Mouse (Mus musculus): Measurements from ENCODE around the gene Lhcgr. TPM values are rescaled to one million over a fixed set of nuclear protein-coding genes. Genes with fewer than 3 reads are reported as not detected.
"Not testable (repeated sequence)": the region's sequence is repeated elsewhere in the genome, so short reads cannot be mapped to it uniquely, and the experiment has no call there.

Lhcgr gene
- 0.52 and 1.7 TPM in 2 replicates for polyA plus RNA-seq (2015; fragmentation: Nextera tagmentation; extraction: Ambion mirVana)

- ATAC-seq, result peak; percentile 56; the same call in 1 of the 2 replicates
- H3K4me3 ChIP-seq (ENCODE audit: low read depth, low read length), result peak within 1 kb of the TSS; percentile 15; the same call in 1 of the 2 replicates
- 26% methylated on average over 29 of the region's 31 CpGs for WGBS
- H3K27me3 ChIP-seq (ENCODE audit: control insufficient read depth, insufficient read depth, low read depth, low read length), result 0 out of 2 replicates have a peak, but pooled peaks cover 3% of the 10 kb centered on the region
- H3K27ac ChIP-seq (ENCODE audit: low read length), result no peak within 1 kb of the TSS
- no peaks in the 10 kb centered on the region for H3K36me3 ChIP-seq (ENCODE audit: control insufficient read depth, insufficient read depth, low read length)
- H3K9me3 ChIP-seq (replicated peaks; ENCODE audit: control insufficient read depth, low read length, poor library complexity, severe bottlenecking), result no peaks in the 10 kb centered on the region
- peak within 1 kb of the TSS; percentile 52 for H3K9ac ChIP-seq (ENCODE audit: low read depth, low read length)
- H3K4me1 ChIP-seq (ENCODE audit: control insufficient read depth, insufficient read depth, low read length), result peaks cover 13% of the 10 kb centered on the region
- H3K4me2 ChIP-seq (ENCODE audit: low read length), result peak within 1 kb of the TSS; percentile 44
Measured at GRCm38 (mm10) chr17:88791440-88792152, at the start of gene Lhcgr. Gene Lhcgr, minus strand, starts transcription at chr17:88791990.

DNA sequence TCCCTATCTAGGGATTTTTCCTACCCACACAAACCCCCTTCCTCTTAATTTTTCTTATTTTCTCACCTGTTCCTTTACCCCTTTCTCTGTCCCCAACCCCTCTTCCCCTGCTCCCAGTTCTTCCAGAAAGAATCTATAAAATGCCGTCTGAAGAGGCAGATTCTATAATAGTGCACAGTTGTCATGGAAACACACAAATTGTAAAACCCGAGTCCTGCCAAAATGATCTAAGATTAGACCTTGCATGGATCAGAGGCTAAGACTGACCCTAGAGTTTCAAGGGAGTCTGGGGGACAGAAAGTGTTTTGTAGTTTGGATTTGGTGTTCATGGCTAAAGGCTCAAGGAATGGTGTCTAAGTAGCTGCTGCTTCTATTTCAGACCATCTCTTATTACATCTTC, 25.8 kb upstream of the Lhcgr start:
- no peaks in the 10 kb centered on the region for H3K36me3 ChIP-seq (ENCODE audit: control insufficient read depth, insufficient read depth, low read length)
- H3K4me3 ChIP-seq (ENCODE audit: low read depth, low read length), result no peak overlapping the region
- WGBS, result 12% methylated on average over 2 of the region's 2 CpGs

DNA sequence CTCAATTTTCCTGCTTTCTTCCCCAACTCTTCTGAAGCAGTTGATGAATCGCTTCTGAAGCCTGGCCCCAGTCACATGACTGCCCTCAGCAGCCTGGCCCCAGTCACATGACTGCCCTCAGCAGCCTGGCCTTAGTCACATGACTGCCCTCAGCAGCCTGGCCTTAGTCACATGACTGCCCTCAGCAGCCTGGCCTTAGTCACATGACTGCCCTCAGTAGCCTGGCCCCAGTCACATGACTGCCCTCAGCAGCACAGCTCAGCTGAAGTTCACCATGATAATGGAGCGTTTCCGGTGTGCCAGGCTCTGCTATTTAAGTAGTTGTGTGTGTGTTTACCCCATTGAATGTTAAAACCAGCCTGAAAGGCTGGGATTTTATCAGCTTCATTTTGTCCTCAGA, 21.2 kb upstream of the Lhcgr start:
- 93% methylated on average over 3 of the region's 3 CpGs for WGBS
- H3K36me3 ChIP-seq (ENCODE audit: control insufficient read depth, insufficient read depth, low read length); H3K4me1 ChIP-seq (ENCODE audit: control insufficient read depth, insufficient read depth, low read length); H3K4me3 ChIP-seq (ENCODE audit: low read depth, low read length); H3K27me3 ChIP-seq (ENCODE audit: control insufficient read depth, insufficient read depth, low read depth, low read length); H3K4me2 ChIP-seq (ENCODE audit: low read length); H3K9me3 ChIP-seq (replicated peaks; ENCODE audit: control insufficient read depth, low read length, poor library complexity, severe bottlenecking); H3K27ac ChIP-seq (ENCODE audit: low read length); H3K9ac ChIP-seq (ENCODE audit: low read depth, low read length); ATAC-seq: not testable (repeated sequence)

More for the DNA sequence above, 25.8 kb upstream of the Lhcgr start:
- Histone ChIP-seq H3K9me3 (replicated peaks; ENCODE audit: control insufficient read depth, low read length, poor library complexity, severe bottlenecking) (no peaks in the 10 kb centered on the region), H3K4me2 (ENCODE audit: low read length) (no peak overlapping the region), H3K27me3 (ENCODE audit: control insufficient read depth, insufficient read depth, low read depth, low read length) (no peaks in the 10 kb centered on the region), H3K27ac (ENCODE audit: low read length) (no peak overlapping the region), H3K4me1 (ENCODE audit: control insufficient read depth, insufficient read depth, low read length) (peaks cover 4% of the 10 kb centered on the region), H3K9ac (ENCODE audit: low read depth, low read length) (no peak overlapping the region)
- ATAC-seq, result peak; percentile 71; the same call in 1 of the 2 replicates

GRCm38 (mm10) chr17:88810807-88811206, 19.0 kb upstream of the Lhcgr start:
- no peak for ATAC-seq
- Histone ChIP-seq H3K4me2 (ENCODE audit: low read length) (no peak overlapping the region), H3K27ac (ENCODE audit: low read length) (no peak overlapping the region), H3K27me3 (ENCODE audit: control insufficient read depth, insufficient read depth, low read depth, low read length) (no peaks in the 10 kb centered on the region), H3K4me3 (ENCODE audit: low read depth, low read length) (no peak overlapping the region), H3K4me1 (ENCODE audit: control insufficient read depth, insufficient read depth, low read length) (no peaks in the 10 kb centered on the region), H3K36me3 (ENCODE audit: control insufficient read depth, insufficient read depth, low read length) (no peaks in the 10 kb centered on the region), H3K9ac (ENCODE audit: low read depth, low read length) (no peak overlapping the region), H3K9me3 (replicated peaks; ENCODE audit: control insufficient read depth, low read length, poor library complexity, severe bottlenecking) (no peaks in the 10 kb centered on the region)
- 93% methylated on average over 5 of the region's 5 CpGs for WGBS

DNA sequence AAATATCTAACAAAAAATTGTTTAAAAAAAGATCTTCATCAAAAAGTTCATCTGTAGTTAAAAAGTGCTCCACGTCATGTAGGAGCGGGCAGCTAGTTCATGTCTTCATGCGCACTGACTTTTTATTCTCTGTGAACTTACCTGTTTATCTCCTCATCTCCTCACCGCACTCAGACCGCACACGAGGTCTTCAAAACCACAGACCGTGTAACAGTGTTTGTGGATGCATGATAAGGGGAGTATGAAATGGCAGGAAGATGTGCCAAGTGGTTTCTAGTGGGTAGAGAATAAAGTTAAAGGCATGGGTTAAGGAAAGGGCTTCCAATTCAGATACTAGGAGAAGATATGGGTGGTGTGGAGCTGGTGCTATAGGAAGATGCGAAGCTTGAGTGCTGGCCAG, 14.6 kb upstream of the Lhcgr start:
- Histone ChIP-seq H3K4me2 (ENCODE audit: low read length) (no peak overlapping the region), H3K9ac (ENCODE audit: low read depth, low read length) (no peak overlapping the region), H3K27ac (ENCODE audit: low read length) (no peak overlapping the region), H3K36me3 (ENCODE audit: control insufficient read depth, insufficient read depth, low read length) (no peaks in the 10 kb centered on the region), H3K27me3 (ENCODE audit: control insufficient read depth, insufficient read depth, low read depth, low read length) (no peaks in the 10 kb centered on the region), H3K9me3 (replicated peaks; ENCODE audit: control insufficient read depth, low read length, poor library complexity, severe bottlenecking) (no peaks in the 10 kb centered on the region), H3K4me1 (ENCODE audit: control insufficient read depth, insufficient read depth, low read length) (no peaks in the 10 kb centered on the region), H3K4me3 (ENCODE audit: low read depth, low read length) (no peak overlapping the region)
- 94% methylated on average over 8 of the region's 8 CpGs for WGBS
- ATAC-seq, result no peak

DNA sequence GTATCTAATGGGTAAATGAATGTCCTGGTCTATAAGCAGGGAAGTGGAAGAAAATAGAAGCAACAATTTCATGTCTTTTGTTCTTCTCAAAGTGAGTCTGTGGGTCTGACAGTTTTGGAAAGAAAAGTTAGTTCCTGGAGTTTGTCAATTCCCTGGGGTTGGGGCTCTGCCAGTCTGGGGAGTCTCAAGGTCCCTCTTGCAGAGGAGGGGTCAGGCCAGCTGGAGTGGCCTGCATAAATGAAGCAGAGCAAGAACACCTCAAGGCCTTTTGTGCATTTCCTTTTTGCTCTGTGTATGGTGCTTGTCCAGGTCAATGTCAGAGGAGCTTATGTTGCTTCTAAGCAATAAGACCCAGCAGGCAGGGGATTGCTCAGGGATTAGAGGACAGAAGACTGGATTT, 11.7 kb upstream of the Lhcgr start:
- Histone ChIP-seq H3K27me3 (ENCODE audit: control insufficient read depth, insufficient read depth, low read depth, low read length) (no peaks in the 10 kb centered on the region), H3K4me2 (ENCODE audit: low read length) (no peak overlapping the region), H3K36me3 (ENCODE audit: control insufficient read depth, insufficient read depth, low read length) (no peaks in the 10 kb centered on the region), H3K9ac (ENCODE audit: low read depth, low read length) (no peak overlapping the region), H3K9me3 (replicated peaks; ENCODE audit: control insufficient read depth, low read length, poor library complexity, severe bottlenecking) (no peaks in the 10 kb centered on the region), H3K4me3 (ENCODE audit: low read depth, low read length) (no peak overlapping the region), H3K27ac (ENCODE audit: low read length) (no peak overlapping the region), H3K4me1 (ENCODE audit: control insufficient read depth, insufficient read depth, low read length) (no peaks in the 10 kb centered on the region)
- ATAC-seq, result no peak

- 80% methylated on average over 2 of the region's 2 CpGs for WGBS
- H3K9ac ChIP-seq (ENCODE audit: low read depth, low read length), result no peak overlapping the region
- H3K36me3 ChIP-seq (ENCODE audit: control insufficient read depth, insufficient read depth, low read length), result no peaks in the 10 kb centered on the region
- H3K4me3 ChIP-seq (ENCODE audit: low read depth, low read length), result no peak overlapping the region
- peaks cover 13% of the 10 kb centered on the region for H3K4me1 ChIP-seq (ENCODE audit: control insufficient read depth, insufficient read depth, low read length)
- no peak overlapping the region for H3K4me2 ChIP-seq (ENCODE audit: low read length)
- ATAC-seq, result no peak
- H3K9me3 ChIP-seq (replicated peaks; ENCODE audit: control insufficient read depth, low read length, poor library complexity, severe bottlenecking), result no peaks in the 10 kb centered on the region
- H3K27ac ChIP-seq (ENCODE audit: low read length), result no peak overlapping the region
- 0 out of 2 replicates have a peak, but pooled peaks cover 3% of the 10 kb centered on the region for H3K27me3 ChIP-seq (ENCODE audit: control insufficient read depth, insufficient read depth, low read depth, low read length)
Measured at GRCm38 (mm10) chr17:88790680-88791079, 1.1 kb downstream of the Lhcgr start.

GRCm38 (mm10) chr17:88788392-88788791, 3.4 kb downstream of the Lhcgr start:
- ATAC-seq, result peak; percentile 11; the same call in 1 of the 2 replicates
- H3K4me2 ChIP-seq (ENCODE audit: low read length), result no peak overlapping the region
- WGBS, result 75% methylated on average over 2 of the region's 2 CpGs
- peaks cover 13% of the 10 kb centered on the region for H3K4me1 ChIP-seq (ENCODE audit: control insufficient read depth, insufficient read depth, low read length)
- H3K9ac ChIP-seq (ENCODE audit: low read depth, low read length), result no peak overlapping the region
- no peaks in the 10 kb centered on the region for H3K9me3 ChIP-seq (replicated peaks; ENCODE audit: control insufficient read depth, low read length, poor library complexity, severe bottlenecking)
- 0 out of 2 replicates have a peak, but pooled peaks cover 3% of the 10 kb centered on the region for H3K27me3 ChIP-seq (ENCODE audit: control insufficient read depth, insufficient read depth, low read depth, low read length)
- H3K27ac ChIP-seq (ENCODE audit: low read length), result peak overlapping the region; percentile 56
- no peaks in the 10 kb centered on the region for H3K36me3 ChIP-seq (ENCODE audit: control insufficient read depth, insufficient read depth, low read length)
- no peak overlapping the region for H3K4me3 ChIP-seq (ENCODE audit: low read depth, low read length)

DNA sequence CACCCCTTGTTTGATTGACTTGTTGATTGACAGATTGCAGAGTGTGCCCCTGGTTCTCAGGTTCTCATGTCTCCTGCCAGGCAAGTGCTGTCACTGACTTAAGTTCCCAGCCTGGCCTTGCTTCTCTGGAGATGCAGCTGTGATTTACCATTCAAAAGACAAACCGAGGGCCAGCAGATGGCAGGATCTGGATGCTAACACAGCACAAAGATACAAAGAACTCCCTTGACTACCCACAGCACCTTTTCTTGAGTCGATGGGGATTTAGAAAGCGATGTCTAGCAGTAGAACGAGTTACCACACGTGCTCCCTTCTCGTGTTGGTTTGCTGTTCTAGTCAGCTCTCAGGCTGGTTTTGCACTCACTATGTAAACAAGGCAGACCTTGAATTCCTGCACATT, 4.9 kb downstream of the Lhcgr start:
- Histone ChIP-seq H3K4me1 (ENCODE audit: control insufficient read depth, insufficient read depth, low read length) (peaks cover 10% of the 10 kb centered on the region), H3K9ac (ENCODE audit: low read depth, low read length) (no peak overlapping the region), H3K4me3 (ENCODE audit: low read depth, low read length) (no peak overlapping the region), H3K4me2 (ENCODE audit: low read length) (no peak overlapping the region), H3K27ac (ENCODE audit: low read length) (no peak overlapping the region), H3K36me3 (ENCODE audit: control insufficient read depth, insufficient read depth, low read length) (no peaks in the 10 kb centered on the region), H3K9me3 (replicated peaks; ENCODE audit: control insufficient read depth, low read length, poor library complexity, severe bottlenecking) (no peaks in the 10 kb centered on the region), H3K27me3 (ENCODE audit: control insufficient read depth, insufficient read depth, low read depth, low read length) (0 out of 2 replicates have a peak, but pooled peaks cover 3% of the 10 kb centered on the region)
- no peak for ATAC-seq
- 57% methylated on average over 6 of the region's 6 CpGs for WGBS

All from midbrain, embryonic 16.5 days (tissue).